In the genomic region with DNA sequence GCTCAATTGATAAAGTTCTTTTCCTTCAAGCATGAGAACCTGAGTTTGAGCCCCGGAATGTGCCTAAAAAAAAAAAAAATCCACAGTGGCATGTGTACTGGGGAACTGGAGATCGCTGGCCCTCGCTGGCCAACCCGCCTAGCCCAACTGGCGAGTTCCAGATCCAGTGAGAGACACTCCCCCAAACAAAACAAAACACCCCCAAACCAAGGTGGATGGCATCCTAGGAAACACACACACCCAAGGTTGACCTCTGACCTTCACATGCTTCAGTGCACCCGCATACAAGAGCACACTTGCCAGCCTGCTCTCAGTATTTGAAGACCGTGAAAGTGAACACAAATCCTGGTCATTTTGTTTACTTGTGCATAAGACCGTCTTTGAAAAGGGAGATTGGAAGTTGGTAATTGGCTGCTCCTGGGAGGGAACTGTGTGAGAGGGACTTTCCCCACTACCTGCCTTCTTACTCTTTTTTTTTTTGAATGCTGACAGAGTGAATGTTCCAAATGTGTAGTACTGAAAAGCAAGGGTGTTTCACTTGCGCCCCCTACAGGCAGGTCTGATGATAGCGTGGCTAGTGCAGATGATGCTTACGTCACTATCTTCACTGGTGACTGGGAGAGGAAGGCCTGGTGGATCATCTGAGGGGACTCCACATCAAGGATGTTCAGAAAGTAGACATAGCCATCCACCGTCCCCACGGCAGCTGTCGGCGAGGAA, we compare ENCODE assay signal across 8 mouse cellular contexts. TPM values are rescaled to one million over a fixed set of nuclear protein-coding genes. Genes with fewer than 3 reads are reported as not detected.
DNase-seq lines count a peak whose midpoint lies in the region; ATAC-seq and TF ChIP-seq lines count a peak whose summit lies in the region.

No protein-coding gene starts in this region.

- TF ChIP-seq CTCF in bone marrow, adult 2 months (IDR thresholded peaks at IDR 0.05; ENCODE audit: control insufficient read depth, insufficient read depth, low read length): peak; percentile 60

- peaks cover 33% of the 10 kb centered on the region for H3K4me1 ChIP-seq in midbrain, embryonic 10.5 days
- H3K4me1 ChIP-seq in midbrain, embryonic 13.5 days (replicated peaks): peaks cover 8% of the 10 kb centered on the region
- H3K4me1 ChIP-seq in bone marrow, adult 2 months (ENCODE audit: control insufficient read depth, insufficient read depth, low read length): no peaks in the 10 kb centered on the region; the same call in 1 of the 2 replicates
- peaks cover 1% of the 10 kb centered on the region; the same call in 1 of the 2 replicates for H3K4me1 ChIP-seq in limb, embryonic 14.5 days (ENCODE audit: control insufficient read depth, insufficient read depth, low read length)

- 31% methylated on average over 15 of the region's 15 CpGs for WGBS in midbrain, embryonic 10.5 days
- 25% methylated on average over 15 of the region's 15 CpGs for WGBS in midbrain, embryonic 13.5 days
- WGBS in bone marrow, adult 2 months: 55% methylated on average over 15 of the region's 15 CpGs
- WGBS in limb, embryonic 14.5 days: 61% methylated on average over 15 of the region's 15 CpGs

- H3K9me3 ChIP-seq in midbrain, embryonic 10.5 days (replicated peaks): no peaks in the 10 kb centered on the region
- H3K9me3 ChIP-seq in midbrain, embryonic 13.5 days: no peaks in the 10 kb centered on the region
- H3K9me3 ChIP-seq in limb, embryonic 14.5 days (ENCODE audit: control insufficient read depth, low read length): no peaks in the 10 kb centered on the region

- no peaks in the 10 kb centered on the region for H3K36me3 ChIP-seq in midbrain, embryonic 10.5 days
- no peaks in the 10 kb centered on the region for H3K36me3 ChIP-seq in midbrain, embryonic 13.5 days
- no peaks in the 10 kb centered on the region for H3K36me3 ChIP-seq in limb, embryonic 14.5 days (ENCODE audit: control insufficient read depth, insufficient read depth, low read length)

- H3K4me2 ChIP-seq in midbrain, embryonic 13.5 days (replicated peaks): no peak overlapping the region
- H3K4me2 ChIP-seq in limb, embryonic 14.5 days (replicated peaks; ENCODE audit: low read depth, low read length, severe bottlenecking): no peak overlapping the region

- H3K27me3 ChIP-seq in midbrain, embryonic 10.5 days (ENCODE audit: low read depth, poor library complexity, severe bottlenecking): peaks cover 28% of the 10 kb centered on the region
- H3K27me3 ChIP-seq in midbrain, embryonic 13.5 days: peaks cover 4% of the 10 kb centered on the region; the same call in 1 of the 2 replicates
- H3K27me3 ChIP-seq in limb, embryonic 14.5 days (ENCODE audit: control insufficient read depth, insufficient read depth, low read length): no peaks in the 10 kb centered on the region

- no peak overlapping the region for H3K4me3 ChIP-seq in midbrain, embryonic 10.5 days
- no peak overlapping the region for H3K4me3 ChIP-seq in midbrain, embryonic 13.5 days (replicated peaks)
- H3K4me3 ChIP-seq in bone marrow, adult 2 months (replicated peaks; ENCODE audit: control insufficient read depth, low read depth, low read length): no peak overlapping the region
- H3K4me3 ChIP-seq in limb, embryonic 14.5 days (replicated peaks; ENCODE audit: low read length): no peak overlapping the region

- peak; percentile 69 for DNase-seq in midbrain, embryonic 10.5 days (ENCODE audit: low spot score)
- peak; percentile 26 for DNase-seq in fibroblast of lung, adult 2 months (ENCODE audit: low read depth)
- peak; percentile 70 for DNase-seq in kidney, adult 9 months
- peak; percentile 38 for DNase-seq in limb, embryonic 14.5 days (ENCODE audit: low spot score)
- peak; percentile 6 for DNase-seq in retina, adult 2 months (ENCODE audit: low read depth, low spot score)
- peak; percentile 57 to 79 for DNase-seq in thymus, postnatal 10 days (ENCODE audit: low spot score in 2 of 2)

- ATAC-seq in midbrain, embryonic 13.5 days: no peak
- ATAC-seq in limb, embryonic 14.5 days (ENCODE audit: low FRiP score, low read depth): no peak

- no peak for TF ChIP-seq POLR2A in bone marrow, adult 2 months (IDR thresholded peaks at IDR 0.05; ENCODE audit: borderline replicate concordance, control insufficient read depth, low read depth, low read length)
- no peak for TF ChIP-seq POLR2A in limb, embryonic 14.5 days (IDR thresholded peaks at IDR 0.05; ENCODE audit: borderline replicate concordance, extremely low read depth, insufficient read depth, insufficient read length)

- no peak overlapping the region for H3K9ac ChIP-seq in midbrain, embryonic 13.5 days (replicated peaks)
- H3K9ac ChIP-seq in limb, embryonic 14.5 days (ENCODE audit: low read depth, low read length, severe bottlenecking): no peak overlapping the region

- H3K27ac ChIP-seq in midbrain, embryonic 10.5 days (replicated peaks): no peak overlapping the region; the same call in 1 of the 2 replicates
- H3K27ac ChIP-seq in midbrain, embryonic 13.5 days: no peak overlapping the region
- no peak overlapping the region for H3K27ac ChIP-seq in bone marrow, adult 2 months (ENCODE audit: control insufficient read depth, insufficient read depth, low read depth, low read length, poor library complexity)
- no peak overlapping the region for H3K27ac ChIP-seq in limb, embryonic 14.5 days (replicated peaks; ENCODE audit: low read depth, low read length)

RNA-seq across cellular contexts. Expression of gene Gsto1, which starts 59.6 kb away (rescaled TPM):
- 78.1 and 92.2 TPM in 2 replicates for polyA plus RNA-seq in midbrain, embryonic 10.5 days (2016; fragmentation: Nextera tagmentation; extraction: Ambion mirVana)
- polyA plus RNA-seq in midbrain, embryonic 13.5 days (2015; fragmentation: Nextera tagmentation; extraction: Ambion mirVana): 89.1 and 98.3 TPM in 2 replicates
- 24.8 and 34.2 TPM in 2 replicates for polyA plus RNA-seq in bone marrow, adult 2 months (2011; ENCODE audit: insufficient read depth, insufficient read length, low replicate concordance, missing spikeins)
- 71.3 and 79.9 TPM in 2 replicates for polyA plus RNA-seq in limb, embryonic 14.5 days (2012; rRNA removed)
- 132 and 134 TPM in 2 replicates for polyA plus RNA-seq in limb, embryonic 14.5 days (2014; fragmentation: Nextera tagmentation; extraction: Ambion mirVana)

Comparison
In these comparisons a context has a peak if more than half of its experiments do, and no peak if none do; other contexts are left out.
1. DNase-seq: peak in every context shown above with its lines; median percentile 70 in kidney, adult 9 months; 69 in midbrain, embryonic 10.5 days; 68 in thymus, postnatal 10 days; 38 in limb, embryonic 14.5 days; 26 in fibroblast of lung, adult 2 months; 6 in retina, adult 2 months.